Mouse (Mus musculus) hindbrain, embryonic 14.5 days (tissue): ENCODE measurements around the gene Rapsn. TPM values are rescaled to one million over a fixed set of nuclear protein-coding genes. Genes with fewer than 3 reads are reported as not detected.

ENCODE experiments used
- ATAC-seq: fragments of 200-750 bp; cut with Nextera tagmentation; 2 replicates; pipeline ENCODE4 v1.8.0; 2017; ENCODE audit warnings: moderate number of reproducible peaks, mild to moderate bottlenecking, moderate TSS enrichment, moderate library complexity; ENCODE audit not compliant: low FRiP score
- DNase-seq: peaks from one replicate; pipeline ENCODE4 v3.0.0-alpha.2; 2015; ENCODE audit warnings: low spot score
- H3K27ac ChIP-seq: fragments of 300-500 bp; sonication (generic); 2 replicates; pipeline ENCODE4 v1.5.1; 2014; ENCODE audit warnings: mild to moderate bottlenecking, moderate library complexity
- H3K27me3 ChIP-seq: fragments of 300-500 bp; sonication (generic); 2 replicates; pipeline ENCODE4 v1.6.1; 2014; ENCODE audit warnings: mild to moderate bottlenecking, low read length, mixed read lengths; ENCODE audit not compliant: control insufficient read depth, insufficient read depth
- H3K36me3 ChIP-seq: fragments of 300-500 bp; sonication (generic); replicated peaks from 2 replicates; pipeline ENCODE4 v1.6.1; 2014; ENCODE audit not compliant: control insufficient read depth, insufficient read depth
- H3K4me1 ChIP-seq: fragments of 300-500 bp; sonication (generic); replicated peaks from 2 replicates; pipeline ENCODE4 v1.6.1; 2014; ENCODE audit warnings: antibody characterized with exemption, low read length, mixed read lengths; ENCODE audit not compliant: control insufficient read depth, insufficient read depth
- H3K4me2 ChIP-seq: fragments of 300-500 bp; sonication (generic); replicated peaks from 2 replicates; pipeline ENCODE4 v1.6.1; 2014; ENCODE audit warnings: mild to moderate bottlenecking, moderate library complexity
- H3K4me3 ChIP-seq: fragments of 300-500 bp; sonication (generic); replicated peaks from 2 replicates; pipeline ENCODE4 v1.5.1; 2014; ENCODE audit warnings: mild to moderate bottlenecking, low read length
- H3K9ac ChIP-seq: fragments of 300-500 bp; sonication (generic); 2 replicates; pipeline ENCODE4 v1.6.1; 2014
- H3K9me3 ChIP-seq: fragments of 300-500 bp; sonication (generic); 2 replicates; pipeline ENCODE4 v1.6.1; 2016; ENCODE audit warnings: low read length; ENCODE audit not compliant: control insufficient read depth
- WGBS: fragments of 180-500 bp; shearing (Covaris S2); extraction: QIAGEN DNeasy Blood & Tissue Kit; methylation state at CpG from one replicate; pipeline ENCODE4 v1.1.7; 2014; 5-methylcytosine and 5-hydroxymethylcytosine counted together
- polyA plus RNA-seq: library from polyadenylated mRNA; unstranded; fragments of >200 nt; fragmentation: Nextera tagmentation; extraction: Ambion mirVana; gene quantifications from 2 replicates; pipeline ENCODE4 v1.2.1, GENCODE M21; 2014

Rapsn gene
- polyA plus RNA-seq, 1 experiment from 2014 or later, result 1.1 TPM

DNA sequence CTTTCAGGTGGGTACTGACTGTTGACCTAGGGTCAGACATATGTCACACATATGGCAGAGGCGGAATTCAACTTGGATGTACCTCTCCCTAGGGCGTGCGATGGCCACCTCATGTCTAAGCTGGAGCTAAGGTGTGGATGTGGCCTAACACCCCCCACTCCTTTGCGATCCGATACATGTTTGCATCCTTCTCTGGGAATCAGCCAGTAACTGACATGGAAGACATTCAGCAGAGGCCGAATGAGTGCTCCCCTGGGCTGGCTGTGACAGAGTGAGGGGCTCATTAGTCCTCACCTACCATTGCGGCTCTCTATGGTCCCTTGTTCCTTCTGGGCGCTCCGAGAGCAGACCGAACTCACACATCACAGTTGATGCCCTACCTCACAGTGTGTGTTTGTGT, 35.6 kb downstream of the Rapsn start:
- Histone ChIP-seq H3K4me1 (peaks cover 25% of the 10 kb centered on the region), H3K9me3 (no peaks in the 10 kb centered on the region), H3K4me3 (peak overlapping the region; percentile 55), H3K27ac (peak overlapping the region; percentile 77), H3K36me3 (peaks cover 11% of the 10 kb centered on the region; the same call in 1 of the 2 replicates), H3K4me2 (peak overlapping the region; percentile 72), H3K27me3 (no peaks in the 10 kb centered on the region), H3K9ac (peak overlapping the region; percentile 68)
- DNase-seq, result no peak
- 86% methylated on average over 10 of the region's 10 CpGs for WGBS
- 0 out of 2 replicates have a peak, but pooled peaks have one; percentile 0 for ATAC-seq

DNA sequence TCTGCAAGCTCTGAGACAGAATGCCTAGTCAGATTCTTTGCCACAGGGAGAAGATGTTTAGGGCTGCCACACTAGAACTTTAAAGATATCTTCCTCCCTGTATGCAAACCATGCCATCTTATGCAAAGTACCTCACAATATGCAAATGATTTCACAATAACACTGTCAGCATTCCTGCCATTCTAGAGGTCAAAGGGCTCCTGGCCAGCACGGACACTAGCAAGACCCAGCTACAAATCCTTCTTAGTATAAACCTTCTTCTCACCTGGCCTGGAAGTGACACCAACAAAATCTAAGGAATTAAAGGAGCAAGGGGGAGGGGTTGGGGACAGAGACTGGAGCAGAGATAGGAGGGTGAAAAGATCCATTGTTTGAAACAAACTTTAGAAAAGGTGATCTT, 36.7 kb downstream of the Rapsn start:
- H3K27ac ChIP-seq, result no peak overlapping the region
- H3K4me2 ChIP-seq, result no peak overlapping the region
- no peak overlapping the region for H3K9ac ChIP-seq
- DNase-seq (no peak), ATAC-seq (no peak)
- peaks cover 1% of the 10 kb centered on the region; the same call in 1 of the 2 replicates for H3K36me3 ChIP-seq
- H3K9me3 ChIP-seq, result no peaks in the 10 kb centered on the region
- peaks cover 25% of the 10 kb centered on the region for H3K4me1 ChIP-seq
- no peaks in the 10 kb centered on the region for H3K27me3 ChIP-seq
- WGBS, result 34% methylated on average over 1 of the region's 1 CpGs
- no peak overlapping the region for H3K4me3 ChIP-seq

DNA sequence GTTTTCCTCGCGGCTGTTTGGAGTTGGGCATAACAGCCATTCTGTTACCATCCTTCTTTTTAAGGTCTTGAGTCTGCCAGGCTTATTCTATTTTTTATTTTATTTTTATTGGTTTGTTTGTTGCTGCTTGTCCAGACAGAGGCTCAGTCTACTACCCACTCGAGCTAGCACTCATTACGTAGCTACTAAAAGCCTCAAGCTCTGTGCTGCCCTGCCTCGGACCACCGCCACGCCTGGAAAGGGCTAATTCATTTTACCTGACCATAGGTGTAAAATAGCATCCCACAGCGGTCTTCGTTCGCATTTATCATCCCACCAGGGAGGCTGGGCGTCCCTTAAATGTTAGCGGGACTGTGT, 42.5 kb downstream of the Rapsn start:
- H3K9me3 ChIP-seq, result no peaks in the 10 kb centered on the region
- H3K27me3 ChIP-seq, result no peaks in the 10 kb centered on the region
- DNase-seq (peak; percentile 49), ATAC-seq (no peak)
- H3K4me2 ChIP-seq, result peak overlapping the region; percentile 91
- H3K27ac ChIP-seq, result no peak overlapping the region
- peak overlapping the region; percentile 72 for H3K9ac ChIP-seq
- WGBS, result 14% methylated on average over 12 of the region's 12 CpGs
- H3K4me3 ChIP-seq, result peak overlapping the region; percentile 45
- peaks cover 5% of the 10 kb centered on the region; the same call in 1 of the 2 replicates for H3K4me1 ChIP-seq
- no peaks in the 10 kb centered on the region for H3K36me3 ChIP-seq

DNA sequence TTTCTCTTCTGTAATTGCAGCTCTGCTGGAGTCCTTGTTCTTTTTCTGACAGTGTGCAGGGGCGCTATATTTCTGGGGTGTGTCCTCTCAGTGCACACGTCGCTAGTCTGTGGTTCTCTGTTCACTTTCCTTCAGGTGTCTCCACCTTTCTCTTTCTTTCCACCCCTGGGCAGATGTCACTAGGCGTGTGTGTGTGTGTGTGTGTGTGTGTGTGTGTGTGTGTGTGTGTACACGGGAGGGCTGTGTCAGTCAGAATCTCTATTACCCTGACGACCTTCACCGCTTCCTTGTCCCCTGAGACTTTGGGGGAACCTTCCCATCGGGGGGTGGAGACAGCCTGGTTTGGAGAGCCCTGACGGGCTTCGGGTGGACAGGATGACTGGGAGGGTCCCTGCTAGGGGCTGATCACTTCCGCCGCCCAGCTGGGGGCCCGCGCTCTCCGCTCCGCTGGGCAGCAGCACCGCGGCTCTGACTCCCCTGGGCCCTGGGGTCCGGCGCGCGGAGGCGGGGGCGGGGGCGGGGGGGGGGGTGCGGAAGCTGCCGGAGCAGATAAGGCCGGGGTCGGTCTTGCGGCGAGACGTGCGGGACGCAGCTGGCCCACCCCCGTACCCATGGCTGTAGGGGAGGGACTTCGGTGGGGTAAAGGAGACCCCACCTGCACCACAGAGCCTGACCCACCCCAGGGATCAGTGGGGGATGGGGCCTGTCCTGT, 43.0 kb downstream of the Rapsn start:
- peak; percentile 47 for DNase-seq
- H3K9me3 ChIP-seq, result no peaks in the 10 kb centered on the region
- H3K4me1 ChIP-seq, result peaks cover 5% of the 10 kb centered on the region; the same call in 1 of the 2 replicates
- no peaks in the 10 kb centered on the region for H3K27me3 ChIP-seq
- peak overlapping the region; percentile 91 for H3K4me2 ChIP-seq
- peak; percentile 75 for ATAC-seq
- H3K4me3 ChIP-seq, result peak overlapping the region; percentile 45
- H3K9ac ChIP-seq, result peak overlapping the region; percentile 72
- H3K36me3 ChIP-seq, result no peaks in the 10 kb centered on the region
- H3K27ac ChIP-seq, result peak overlapping the region; percentile 12; the same call in 1 of the 2 replicates
- 1% methylated on average over 33 of the region's 36 CpGs for WGBS

DNA sequence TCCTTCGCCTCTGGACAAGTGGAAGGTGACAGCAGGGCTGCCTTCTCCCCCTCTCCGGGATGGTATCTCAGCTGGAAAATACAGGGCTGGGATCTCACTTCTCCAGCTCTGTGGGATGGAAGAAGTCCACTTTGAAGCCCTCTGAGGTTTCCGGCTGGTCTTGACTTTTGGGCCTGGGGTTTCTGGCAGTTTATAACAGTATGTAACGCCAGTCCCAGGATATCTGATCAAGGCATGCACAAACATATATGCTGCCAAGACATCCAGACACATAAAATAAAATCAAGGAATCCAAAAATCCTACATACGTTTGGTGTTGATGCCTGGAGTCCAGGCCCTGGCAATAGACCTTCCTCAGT, 43.6 kb downstream of the Rapsn start:
- Histone ChIP-seq H3K4me2 (peak overlapping the region; percentile 91), H3K27me3 (no peaks in the 10 kb centered on the region), H3K9ac (peak overlapping the region; percentile 72), H3K4me3 (peak overlapping the region; percentile 45), H3K4me1 (peaks cover 5% of the 10 kb centered on the region; the same call in 1 of the 2 replicates), H3K27ac (no peak overlapping the region), H3K36me3 (no peaks in the 10 kb centered on the region), H3K9me3 (no peaks in the 10 kb centered on the region)
- DNase-seq (peak; percentile 25), ATAC-seq (peak; percentile 7; the same call in 1 of the 2 replicates)
- WGBS, result 31% methylated on average over 5 of the region's 5 CpGs

DNA sequence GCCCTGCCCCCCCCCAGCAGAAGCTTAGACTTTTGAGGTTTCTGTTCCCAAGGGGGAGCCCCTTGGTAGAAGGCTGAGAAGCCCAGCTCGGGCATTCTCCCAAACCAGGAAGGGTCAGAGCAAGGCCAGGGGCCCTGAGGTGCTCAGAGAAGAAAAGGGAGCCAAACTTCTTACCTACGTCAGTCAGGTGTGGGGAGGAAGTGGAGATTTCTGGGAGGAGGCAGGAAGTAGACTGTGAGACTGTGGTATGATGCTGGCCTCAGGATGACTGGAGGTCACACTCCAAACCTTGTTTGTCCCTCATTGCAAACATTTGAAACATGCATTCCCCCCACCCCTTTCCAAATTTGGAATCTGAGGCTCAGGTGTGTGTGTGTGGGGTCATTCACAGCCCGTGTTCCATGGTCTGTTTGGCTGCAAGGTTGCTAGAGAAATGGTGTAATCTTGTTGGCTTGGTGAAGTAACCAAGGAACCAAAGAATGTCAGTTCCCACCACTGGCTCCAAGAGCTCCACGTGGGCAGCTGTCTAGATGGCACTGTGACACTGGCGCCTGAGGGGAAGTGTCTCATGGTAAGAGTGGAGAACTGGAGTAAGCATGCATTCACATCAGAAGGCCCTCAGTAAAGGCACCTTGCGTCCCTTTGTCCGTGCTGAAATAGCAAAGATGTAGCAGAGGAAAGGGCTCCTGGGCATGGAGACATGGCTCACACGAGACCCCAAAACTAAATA, 45.5 kb downstream of the Rapsn start:
- Histone ChIP-seq H3K27ac (no peak overlapping the region), H3K36me3 (no peaks in the 10 kb centered on the region), H3K4me3 (no peak overlapping the region), H3K4me2 (no peak overlapping the region), H3K27me3 (no peaks in the 10 kb centered on the region), H3K9me3 (no peaks in the 10 kb centered on the region), H3K4me1 (peaks cover 5% of the 10 kb centered on the region; the same call in 1 of the 2 replicates), H3K9ac (no peak overlapping the region)
- DNase-seq (no peak), ATAC-seq (no peak)
- WGBS, result 81% methylated on average over 8 of the region's 8 CpGs

DNA sequence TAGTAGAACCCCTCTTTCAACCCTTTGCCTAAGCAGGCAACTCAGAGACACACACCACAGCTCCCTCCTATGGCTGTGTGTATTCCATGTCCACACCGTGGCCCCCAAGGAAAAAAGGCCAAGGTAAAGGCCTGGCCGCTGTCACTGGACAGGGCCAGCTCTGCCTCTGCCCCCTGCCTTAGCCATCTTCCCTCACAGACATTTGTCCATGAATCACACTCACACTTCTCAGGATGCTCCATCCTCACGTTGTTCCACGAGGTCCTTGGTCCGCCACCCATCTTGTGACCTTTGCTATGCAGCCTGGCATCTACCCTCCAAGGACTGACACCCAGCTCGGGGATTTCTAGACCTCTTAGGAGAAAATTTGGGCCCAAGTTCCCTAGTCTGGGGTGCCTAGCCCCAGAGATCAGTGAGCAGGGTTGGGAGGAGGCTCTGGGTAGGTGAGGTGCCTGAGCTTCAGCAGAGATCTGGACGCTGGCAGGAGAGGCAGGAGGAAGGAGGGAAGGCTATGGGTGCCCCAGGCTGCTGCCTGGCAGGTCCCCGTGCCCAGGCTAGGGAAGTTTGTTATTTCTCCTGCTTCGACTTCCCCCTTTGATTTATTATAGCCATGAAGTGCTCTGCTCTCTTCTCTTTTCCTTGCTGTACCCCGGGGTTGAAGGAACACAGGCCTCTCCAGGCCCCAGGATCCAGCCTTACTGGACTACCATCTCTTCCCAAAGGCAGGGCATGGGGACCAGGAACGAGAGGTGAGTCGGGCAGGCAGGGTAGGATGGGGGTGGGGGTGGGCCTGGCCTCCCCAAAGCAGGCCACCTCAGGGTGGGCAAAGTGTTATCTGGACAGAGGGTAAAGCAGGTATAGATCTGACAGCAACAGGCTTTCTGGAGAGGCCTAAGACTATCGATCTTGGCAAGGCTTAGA, 46.6 kb downstream of the Rapsn start, which contains the start of gene Spi1:
Spi1 (plus strand) TSS at position 616 of the 921 bp plus-strand sequence.
- no peak within 1 kb of the TSS for H3K4me3 ChIP-seq
- 84% methylated on average over 13 of the region's 13 CpGs for WGBS
- no peaks in the 10 kb centered on the region for H3K9me3 ChIP-seq
- H3K27ac ChIP-seq, result no peak within 1 kb of the TSS
- peaks cover 5% of the 10 kb centered on the region; the same call in 1 of the 2 replicates for H3K4me1 ChIP-seq
- H3K4me2 ChIP-seq, result no peak within 1 kb of the TSS
- no peaks in the 10 kb centered on the region for H3K27me3 ChIP-seq
- no peak within 1 kb of the TSS for H3K9ac ChIP-seq
- ATAC-seq, result no peak
- no peak for DNase-seq
- H3K36me3 ChIP-seq, result no peaks in the 10 kb centered on the region

DNA sequence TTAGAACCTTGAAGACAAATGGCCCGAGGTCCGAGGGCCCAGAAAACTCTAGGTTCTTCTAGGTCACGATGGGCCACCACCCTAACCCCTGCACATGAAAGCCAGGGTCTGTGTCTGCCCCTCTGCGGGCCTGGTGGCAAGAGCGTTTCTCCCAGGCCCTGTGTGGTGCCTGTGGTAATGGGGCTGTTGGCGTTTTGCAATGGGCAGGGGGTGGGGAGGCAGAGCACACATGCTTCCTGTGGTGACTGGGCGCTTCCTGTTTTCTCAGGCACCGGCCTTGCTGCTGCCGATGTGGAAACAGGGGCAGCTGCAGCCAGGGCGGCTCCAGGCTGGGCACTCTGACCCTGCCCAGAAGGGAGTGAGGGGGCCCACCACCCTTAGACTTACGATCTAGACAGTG, 47.4 kb downstream of the Rapsn start:
- H3K4me2 ChIP-seq, result no peak overlapping the region
- H3K4me3 ChIP-seq, result no peak overlapping the region
- ATAC-seq, result no peak
- no peaks in the 10 kb centered on the region for H3K27me3 ChIP-seq
- no peak overlapping the region for H3K9ac ChIP-seq
- H3K27ac ChIP-seq, result no peak overlapping the region
- peaks cover 5% of the 10 kb centered on the region; the same call in 1 of the 2 replicates for H3K4me1 ChIP-seq
- WGBS, result 69% methylated on average over 11 of the region's 11 CpGs
- DNase-seq, result no peak
- H3K9me3 ChIP-seq, result no peaks in the 10 kb centered on the region
- no peaks in the 10 kb centered on the region for H3K36me3 ChIP-seq
